Mouse (Mus musculus) G1E (cell line): ENCODE measurements around the gene Entpd5. TPM values are rescaled to one million over a fixed set of nuclear protein-coding genes. Genes with fewer than 3 reads are reported as not detected.
A peak's percentile ranks its signal among the peaks of the same experiment; 100 is the strongest.

Experiments
- ATAC-seq: 2 replicates; pipeline ENCODE4 v1.8.0; 2016; ENCODE audit warnings: mild to moderate bottlenecking; ENCODE audit not compliant: insufficient number of reproducible peaks, poor library complexity, low FRiP score, severe bottlenecking; ENCODE audit errors: extremely low read depth
- DNase-seq: peaks from one replicate; pipeline ENCODE4 v3.0.0; 2012; ENCODE audit warnings: low spot score
- H3K27me3 ChIP-seq: 2 replicates; pipeline ENCODE4 v1.6.1; 2012; ENCODE audit warnings: mild to moderate bottlenecking, low read length, inconsistent platforms; ENCODE audit not compliant: insufficient read depth
- H3K36me3 ChIP-seq: replicated peaks from 2 replicates; pipeline ENCODE3; 2012; ENCODE audit warnings: mild to moderate bottlenecking, inconsistent platforms
- H3K4me1 ChIP-seq: 2 replicates; pipeline ENCODE4 v1.6.1; 2012; ENCODE audit warnings: low read depth, low read length, inconsistent platforms, mixed read lengths; ENCODE audit not compliant: insufficient read depth
- H3K4me3 ChIP-seq: 2 replicates; pipeline ENCODE4 v1.5.1; 2012; ENCODE audit warnings: low read depth, mild to moderate bottlenecking, inconsistent platforms, low read length, moderate library complexity, mixed read lengths
- H3K9me3 ChIP-seq: replicated peaks from 2 replicates; pipeline ENCODE4 v1.6.1; 2012; ENCODE audit warnings: inconsistent platforms
- CTCF ChIP-seq: IDR thresholded peaks from 2 replicates; pipeline ENCODE4 v1.5.1; 2012; ENCODE audit warnings: low read depth, low read length, inconsistent platforms, mixed read lengths
- GATA1 ChIP-seq: IDR thresholded peaks from 2 replicates; pipeline ENCODE4 v1.6.1; 2012; ENCODE audit warnings: borderline replicate concordance, low read length, inconsistent platforms, mixed read lengths
- GATA2 ChIP-seq: IDR thresholded peaks from 2 replicates; pipeline ENCODE4 v1.6.1; 2012; ENCODE audit warnings: low read depth, low read length, inconsistent platforms, borderline replicate concordance
- POLR2AphosphoS5 ChIP-seq: IDR thresholded peaks from 2 replicates; pipeline ENCODE4 v1.6.1; 2012; ENCODE audit warnings: low read depth, low read length, inconsistent platforms; ENCODE audit not compliant: insufficient replicate concordance
- TAL1 ChIP-seq: conservative IDR thresholded peaks from 2 replicates; pipeline ENCODE4 v1.6.1; 2012; ENCODE audit warnings: low read depth, low read length, inconsistent platforms, mixed read lengths
- polyA plus RNA-seq: library from polyadenylated mRNA; stranded (reverse); fragments of >175 nt; gene quantifications from 2 replicates; pipeline ENCODE4 v1.2.3, GENCODE M21; 2012
- total RNA-seq, 2 experiments: library from RNA; stranded (forward) in 1 of 2; stranded (reverse) in 1 of 2; fragments of 200-1000 nt in 1 of 2; fragments of >200 nt in 1 of 2; fragmentation: Nextera tagmentation in 1 of 2; gene quantifications; 2 replicates each; pipeline ENCODE4 v1.2.3; 2014 to 2017

The Entpd5 gene
- 15.7 and 20.9 TPM in 2 replicates for total RNA-seq (2014; fragmentation: Nextera tagmentation)
- total RNA-seq (2017) = 14.4 and 16.0 TPM in 2 replicates
- polyA plus RNA-seq = 1.6 and 3.7 TPM in 2 replicates

- H3K4me3 ChIP-seq = peak within 1 kb of the TSS; percentile 90
- TF ChIP-seq TAL1 = no peak
- no peak for TF ChIP-seq GATA1
- TF ChIP-seq GATA2 = no peak
- TF ChIP-seq CTCF = no peak
- no peak for TF ChIP-seq POLR2AphosphoS5
- DNase-seq = peak; percentile 84
- H3K36me3 ChIP-seq = peaks cover 14% of the 10 kb centered on the region
- peaks cover 29% of the 10 kb centered on the region for H3K4me1 ChIP-seq
- H3K9me3 ChIP-seq = no peaks in the 10 kb centered on the region
- no peaks in the 10 kb centered on the region for H3K27me3 ChIP-seq
- ATAC-seq = peak; percentile 64
These were observed at the start of gene Entpd5, which contains the start of gene Bbof1 for GRCm38 (mm10) chr12:84408819-84409507. Gene Entpd5, minus strand, starts transcription at chr12:84409029. Gene Bbof1, plus strand, starts transcription at chr12:84409071.

DNA sequence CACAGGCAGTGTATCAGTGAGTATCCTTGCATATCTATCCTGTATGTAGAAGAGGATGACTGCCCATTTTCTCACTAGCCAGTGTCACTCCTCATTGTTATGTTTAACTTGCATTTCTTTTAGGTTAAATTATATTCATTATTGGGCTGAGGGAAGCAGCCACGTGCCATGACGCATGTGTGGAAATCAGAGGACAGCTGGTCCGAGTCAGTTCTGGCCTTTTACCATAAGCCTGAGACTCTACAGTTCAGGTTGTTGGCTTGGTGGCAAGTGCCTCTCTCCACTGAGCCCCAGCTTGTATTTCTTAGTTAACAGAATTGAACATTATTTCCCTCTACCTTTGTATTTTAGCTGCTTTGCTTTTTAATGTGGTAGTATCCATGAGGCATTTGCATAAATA lies 48.1 kb upstream of the Entpd5 start:
- no peak for TF ChIP-seq GATA2
- no peak for TF ChIP-seq POLR2AphosphoS5
- TF ChIP-seq CTCF = no peak
- DNase-seq = no peak
- Histone ChIP-seq H3K4me1 (peaks cover 24% of the 10 kb centered on the region), H3K9me3 (0 out of 2 replicates have a peak, but pooled peaks cover 2% of the 10 kb centered on the region), H3K4me3 (no peak overlapping the region), H3K36me3 (peaks cover 73% of the 10 kb centered on the region), H3K27me3 (no peaks in the 10 kb centered on the region)
- no peak for ATAC-seq

DNA sequence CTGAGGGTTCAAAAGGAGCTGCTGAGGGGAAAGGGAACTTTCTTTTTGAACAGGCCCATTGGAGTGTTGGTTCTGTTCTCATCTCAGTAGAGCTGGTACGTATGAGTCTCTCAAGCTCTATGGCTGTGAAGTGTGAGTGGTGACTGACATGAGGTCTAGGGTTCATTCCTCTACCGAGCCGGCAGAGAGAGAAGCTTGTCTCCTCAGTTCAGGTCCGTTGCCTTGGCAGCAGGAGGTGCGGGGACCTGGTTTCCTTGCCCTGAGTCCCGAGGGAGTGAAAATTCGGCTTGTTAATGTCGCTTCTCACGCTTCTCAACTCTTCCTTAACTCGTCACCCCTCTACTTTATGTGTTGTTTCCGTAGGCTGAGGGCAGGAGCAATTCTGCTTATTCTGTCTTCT lies 43.0 kb upstream of the Entpd5 start:
- Histone ChIP-seq H3K4me1 (peaks cover 36% of the 10 kb centered on the region), H3K9me3 (no peaks in the 10 kb centered on the region), H3K4me3 (peak overlapping the region; percentile 79), H3K36me3 (peaks cover 28% of the 10 kb centered on the region), H3K27me3 (0 out of 2 replicates have a peak, but pooled peaks cover 3% of the 10 kb centered on the region)
- no peak for TF ChIP-seq TAL1
- no peak for TF ChIP-seq POLR2AphosphoS5
- no peak for TF ChIP-seq GATA1
- no peak for ATAC-seq
- DNase-seq = peak; percentile 3

- H3K36me3 ChIP-seq = peaks cover 24% of the 10 kb centered on the region
- ATAC-seq (peak; percentile 92), DNase-seq (peak; percentile 98)
- peaks cover 9% of the 10 kb centered on the region for H3K27me3 ChIP-seq
- no peaks in the 10 kb centered on the region for H3K9me3 ChIP-seq
- TF ChIP-seq TAL1 = no peak
- no peak for TF ChIP-seq CTCF
- TF ChIP-seq GATA2 = no peak
- no peak for TF ChIP-seq GATA1
- TF ChIP-seq POLR2AphosphoS5 = no peak
- peak within 1 kb of the TSS; percentile 79 for H3K4me3 ChIP-seq
- H3K4me1 ChIP-seq = peaks cover 38% of the 10 kb centered on the region
These were observed 42.2 kb upstream of the Entpd5 start, which contains the start of the genes Aldh6a1 and Lin52 for GRCm38 (mm10) chr12:84450718-84451646. Gene Aldh6a1, minus strand, starts transcription at chr12:84451004. Gene Lin52, plus strand, starts transcription at chr12:84451422.

- Histone ChIP-seq H3K9me3 (no peaks in the 10 kb centered on the region), H3K4me1 (peaks cover 40% of the 10 kb centered on the region), H3K27me3 (peaks cover 10% of the 10 kb centered on the region), H3K36me3 (peaks cover 23% of the 10 kb centered on the region), H3K4me3 (peak overlapping the region; percentile 79)
- DNase-seq (peak; percentile 18), ATAC-seq (no peak)
- TF ChIP-seq CTCF (no peak), GATA2 (no peak), POLR2AphosphoS5 (no peak), GATA1 (no peak), TAL1 (no peak)
These were observed 41.5 kb upstream of the Entpd5 start for GRCm38 (mm10) chr12:84450351-84450717.

GRCm38 (mm10) chr12:84449887-84450286 lies 41.1 kb upstream of the Entpd5 start:
- DNase-seq (no peak), ATAC-seq (no peak)
- Histone ChIP-seq H3K36me3 (peaks cover 19% of the 10 kb centered on the region), H3K9me3 (no peaks in the 10 kb centered on the region), H3K4me1 (peaks cover 40% of the 10 kb centered on the region), H3K27me3 (peaks cover 10% of the 10 kb centered on the region), H3K4me3 (no peak overlapping the region; the same call in 1 of the 2 replicates)
- TF ChIP-seq TAL1 = no peak
- TF ChIP-seq CTCF = no peak
